Mouse (Mus musculus) olfactory bulb, adult 2 months (tissue): ENCODE measurements around the gene Rptor. TPM values are rescaled to one million over a fixed set of nuclear protein-coding genes. Genes with fewer than 3 reads are reported as not detected.

Experiments used
- H3K27ac ChIP-seq: fragments of 200-500 bp; 2 replicates; pipeline ENCODE4 v1.5.1; 2012; ENCODE audit warnings: low read depth, low read length; ENCODE audit not compliant: insufficient read depth
- H3K4me1 ChIP-seq: fragments of 200-500 bp; 2 replicates; pipeline ENCODE4 v1.6.1; 2012; ENCODE audit warnings: low read length; ENCODE audit not compliant: control insufficient read depth, insufficient read depth
- H3K4me3 ChIP-seq: fragments of 200-500 bp; 2 replicates; pipeline ENCODE4 v1.5.1; 2012; ENCODE audit warnings: mild to moderate bottlenecking, low read depth, low read length, moderate library complexity; ENCODE audit not compliant: insufficient read depth
- CTCF ChIP-seq: fragments of 200-500 bp; IDR thresholded peaks from 2 replicates; pipeline ENCODE4 v1.5.1; 2012; ENCODE audit warnings: low read depth, mild to moderate bottlenecking, low read length, moderate library complexity; ENCODE audit not compliant: insufficient read depth
- POLR2A ChIP-seq: fragments of 200-500 bp; IDR thresholded peaks from 2 replicates; pipeline ENCODE4 v1.6.1; 2012; ENCODE audit warnings: mild to moderate bottlenecking, low read depth, low read length, moderate library complexity; ENCODE audit not compliant: insufficient read depth
- WGBS: fragments of 180-500 bp; shearing (Covaris S2); methylation state at CpG from one replicate; pipeline ENCODE4 v1.1.7; 2018; 5-methylcytosine and 5-hydroxymethylcytosine counted together
- polyA plus RNA-seq: library from polyadenylated mRNA; stranded (reverse); fragments of >200 nt; gene quantifications from 2 replicates; pipeline ENCODE4 v1.2.4, GENCODE M21; 2012; ENCODE audit warnings: low replicate concordance; ENCODE audit not compliant: missing spikeins, insufficient read depth, insufficient read length

Rptor gene
- polyA plus RNA-seq, 1 experiment, result 61.2 TPM

GRCm38 (mm10) chr11:119877124-119877523, 274.4 kb downstream of the Rptor start:
- Histone ChIP-seq H3K4me3 (no peak overlapping the region), H3K4me1 (no peaks in the 10 kb centered on the region), H3K27ac (no peak overlapping the region)
- TF ChIP-seq CTCF, result no peak
- TF ChIP-seq POLR2A, result no peak
- WGBS, result 87% methylated on average over 7 of the region's 7 CpGs

- Histone ChIP-seq H3K27ac (no peak overlapping the region), H3K4me1 (no peaks in the 10 kb centered on the region), H3K4me3 (no peak overlapping the region)
- 83% methylated on average over 5 of the region's 5 CpGs for WGBS
- TF ChIP-seq POLR2A (no peak), CTCF (no peak)
Measured at GRCm38 (mm10) chr11:119879573-119879972, 276.9 kb downstream of the Rptor start.

- TF ChIP-seq CTCF, result no peak
- TF ChIP-seq POLR2A, result no peak
- 98% methylated on average over 2 of the region's 2 CpGs for WGBS
- Histone ChIP-seq H3K4me1 (no peaks in the 10 kb centered on the region), H3K27ac (no peak overlapping the region), H3K4me3 (no peak overlapping the region)
Measured at GRCm38 (mm10) chr11:119883646-119884045, 280.9 kb downstream of the Rptor start.

GRCm38 (mm10) chr11:119889966-119890365, 287.3 kb downstream of the Rptor start:
- Histone ChIP-seq H3K27ac (no peak overlapping the region), H3K4me3 (no peak overlapping the region), H3K4me1 (peaks cover 16% of the 10 kb centered on the region)
- WGBS, result 89% methylated on average over 3 of the region's 3 CpGs
- TF ChIP-seq POLR2A (no peak), CTCF (no peak)

DNA sequence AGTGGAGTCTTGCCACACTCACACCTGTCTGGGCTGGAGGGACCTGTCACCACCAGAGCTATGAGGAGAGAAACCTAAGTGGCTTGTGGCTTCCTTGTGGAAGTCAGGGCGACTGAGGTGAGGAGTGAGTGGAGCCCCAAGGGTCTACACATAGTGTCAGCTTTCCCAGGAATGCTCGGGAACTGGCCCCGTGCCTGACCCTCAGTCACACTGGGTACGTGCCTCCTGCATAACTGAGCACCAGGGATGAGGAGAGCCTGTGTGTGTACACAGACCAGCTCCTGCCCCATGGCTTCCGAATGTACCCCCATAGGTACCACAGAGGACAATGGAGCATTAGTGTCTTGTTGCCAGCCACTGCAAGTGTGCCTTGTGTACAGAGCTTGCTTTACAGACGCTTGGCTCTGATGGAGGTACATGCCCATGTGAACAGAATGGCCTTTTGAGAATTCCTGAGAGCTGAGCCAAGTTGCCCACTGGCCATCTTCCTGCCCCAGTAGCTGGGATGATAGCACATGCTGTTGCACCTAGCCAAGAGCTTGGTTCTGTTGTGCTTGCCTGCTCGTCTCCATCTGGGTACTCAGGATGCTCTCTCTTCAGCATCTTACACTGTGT, 289.0 kb downstream of the Rptor start:
- Histone ChIP-seq H3K4me3 (no peak overlapping the region), H3K27ac (no peak overlapping the region), H3K4me1 (peaks cover 16% of the 10 kb centered on the region)
- TF ChIP-seq POLR2A, result no peak
- TF ChIP-seq CTCF, result no peak
- 81% methylated on average over 7 of the region's 7 CpGs for WGBS

DNA sequence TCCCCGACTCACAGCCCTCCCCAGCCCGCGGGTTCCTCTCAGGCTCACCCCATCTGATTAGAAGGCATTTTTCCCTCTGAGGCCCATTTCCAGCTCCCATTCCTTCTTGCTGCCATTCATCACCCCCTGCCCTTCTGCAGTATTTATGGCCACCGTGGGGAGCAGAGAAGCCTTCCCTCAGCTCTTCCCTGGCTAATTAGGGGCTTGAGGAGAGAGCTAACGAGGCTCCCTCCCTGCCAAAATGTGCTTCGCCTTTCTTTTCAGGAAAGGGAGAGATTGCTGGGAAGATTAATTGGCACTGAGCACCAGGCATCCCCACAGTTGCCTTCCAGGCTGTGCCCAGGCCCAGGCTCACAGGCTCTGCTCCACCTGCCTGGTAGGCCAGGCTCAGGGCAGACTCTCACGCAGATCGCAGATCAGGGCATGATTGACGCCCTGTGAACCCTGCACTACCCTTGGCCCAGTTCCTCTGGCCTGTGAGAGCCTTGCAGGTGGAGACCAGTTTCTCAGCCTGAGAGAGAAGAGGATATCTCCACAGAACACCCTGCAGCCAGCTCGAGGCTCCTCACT, 291.0 kb downstream of the Rptor start:
- WGBS, result 37% methylated on average over 10 of the region's 10 CpGs

GRCm38 (mm10) chr11:119894634-119895033, 291.9 kb downstream of the Rptor start:
- no peak for TF ChIP-seq CTCF
- no peak for TF ChIP-seq POLR2A
- Histone ChIP-seq H3K27ac (no peak overlapping the region), H3K4me3 (no peak overlapping the region), H3K4me1 (peaks cover 16% of the 10 kb centered on the region)
- 77% methylated on average over 6 of the region's 6 CpGs for WGBS

More for the DNA sequence above, 291.0 kb downstream of the Rptor start:
- H3K27ac ChIP-seq, result peak overlapping the region; percentile 9; the same call in 1 of the 2 replicates
- TF ChIP-seq POLR2A, result no peak
- TF ChIP-seq CTCF, result no peak
- H3K4me1 ChIP-seq, result peaks cover 16% of the 10 kb centered on the region
- no peak overlapping the region for H3K4me3 ChIP-seq

DNA sequence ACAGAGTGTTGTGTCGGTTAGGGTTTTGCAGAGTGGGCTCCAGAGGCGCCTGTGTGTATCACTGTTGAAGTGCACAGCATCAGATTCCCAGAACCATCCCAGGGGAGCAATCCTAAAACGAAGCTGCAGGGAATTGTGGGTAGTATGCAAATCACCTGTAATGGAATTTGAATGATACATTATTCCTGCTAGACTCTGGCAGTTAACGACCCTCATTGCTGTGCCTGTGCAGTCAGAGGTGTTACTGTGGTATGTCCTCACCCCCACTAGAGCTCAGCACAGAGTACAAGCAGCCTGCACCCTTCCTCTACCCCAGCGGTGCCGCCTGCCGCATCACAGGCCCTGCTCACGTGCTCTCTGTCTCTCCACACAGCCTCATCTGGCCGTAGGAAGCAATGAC, 294.3 kb downstream of the Rptor start:
- Histone ChIP-seq H3K27ac (no peak overlapping the region), H3K4me3 (no peak overlapping the region), H3K4me1 (peaks cover 16% of the 10 kb centered on the region)
- TF ChIP-seq POLR2A (no peak), CTCF (no peak)
- 77% methylated on average over 9 of the region's 9 CpGs for WGBS

DNA sequence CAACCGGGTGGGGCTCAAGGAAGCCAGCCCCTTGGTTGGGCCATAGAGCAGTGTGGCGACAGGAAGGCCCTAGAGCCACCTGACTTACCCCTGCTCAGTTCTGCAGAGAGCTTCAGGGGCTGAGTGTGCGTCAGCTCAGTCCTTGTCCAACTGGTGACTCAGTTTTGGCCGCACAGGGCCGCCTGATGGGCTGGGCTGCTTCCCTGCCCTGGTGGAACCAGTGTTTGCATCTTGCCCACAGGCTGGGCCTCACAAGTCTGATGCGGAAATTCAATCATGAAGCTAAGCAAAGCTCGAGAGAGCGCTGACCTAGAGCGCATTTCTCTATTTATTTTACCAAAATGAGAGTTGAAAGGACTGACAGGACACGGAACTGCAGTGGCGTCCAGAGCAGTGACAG, 296.3 kb downstream of the Rptor start:
- TF ChIP-seq POLR2A (no peak), CTCF (no peak)
- Histone ChIP-seq H3K4me3 (no peak overlapping the region), H3K27ac (no peak overlapping the region), H3K4me1 (peaks cover 7% of the 10 kb centered on the region)
- WGBS, result 87% methylated on average over 11 of the region's 11 CpGs
